Mouse (Mus musculus) kidney, adult 2 months (tissue): Measurements from ENCODE around the gene Atp6v0e.

Source experiments
- CTCF ChIP-seq: fragments of 200-500 bp; conservative IDR thresholded peaks from 2 replicates; pipeline ENCODE4 v1.5.1; 2011; ENCODE audit warnings: low read depth, mild to moderate bottlenecking, control low read depth, low read length, moderate library complexity, mixed read lengths; ENCODE audit not compliant: insufficient read depth, insufficient read length
- POLR2A ChIP-seq: fragments of 200-500 bp; IDR thresholded peaks from one replicate; pipeline ENCODE4 v1.6.1; 2011; ENCODE audit warnings: low read depth, low read length, control low read depth

DNA sequence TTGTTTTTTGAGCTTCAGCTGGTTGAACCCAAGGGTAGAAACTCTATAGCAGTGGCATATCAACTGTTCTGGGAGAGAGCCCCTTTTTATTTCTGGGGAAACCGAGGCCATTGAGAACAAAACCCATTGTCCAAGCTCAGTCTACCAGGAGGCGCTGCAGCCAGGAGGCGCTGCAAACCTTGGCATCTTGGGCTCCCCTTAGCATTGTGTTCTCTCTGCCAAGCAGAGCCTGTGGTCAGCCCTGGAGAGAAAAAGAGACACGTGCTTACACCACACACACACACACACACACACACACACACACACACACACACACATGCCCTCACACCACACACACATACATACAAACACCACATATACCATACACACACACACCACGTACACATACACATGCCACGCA lies 42.7 kb upstream of the Atp6v0e start:
- no peak; the same call in 1 of the 2 replicates for TF ChIP-seq CTCF
- TF ChIP-seq POLR2A = no peak
